Mouse (Mus musculus) C2C12 (cell line): ENCODE results near the gene Tmem80.

Experiments used
- CTCF ChIP-seq: IDR thresholded peaks from one replicate; pipeline ENCODE4 v1.5.1; 2011; ENCODE audit not compliant: control insufficient read depth, insufficient read depth, insufficient read length
- MAX ChIP-seq: IDR thresholded peaks from one replicate; pipeline ENCODE4 v1.6.1; 2011; ENCODE audit warnings: mild to moderate bottlenecking, control low read depth
- MYOG ChIP-seq: IDR thresholded peaks from one replicate; pipeline ENCODE4 v1.6.1; 2011; ENCODE audit not compliant: control insufficient read depth, insufficient read length; ENCODE audit errors: extremely low read depth

- TF ChIP-seq MYOG (no peak), CTCF (no peak), MAX (no peak)
These were observed 29.4 kb downstream of the Tmem80 start for GRCm38 (mm10) chr7:141356971-141357370.
